Mouse (Mus musculus) erythroblast, embryonic 14.5 days (primary cell): ENCODE results near the gene Mettl8.

ENCODE experiments used
- GATA1 ChIP-seq: IDR thresholded peaks from 2 replicates; pipeline ENCODE4 v1.6.1; 2012; ENCODE audit warnings: low read length, inconsistent platforms, mixed read lengths
- TAL1 ChIP-seq: IDR thresholded peaks from 3 replicates; pipeline ENCODE4 v1.6.1; 2012; ENCODE audit warnings: low read length, inconsistent platforms, mixed read lengths

DNA sequence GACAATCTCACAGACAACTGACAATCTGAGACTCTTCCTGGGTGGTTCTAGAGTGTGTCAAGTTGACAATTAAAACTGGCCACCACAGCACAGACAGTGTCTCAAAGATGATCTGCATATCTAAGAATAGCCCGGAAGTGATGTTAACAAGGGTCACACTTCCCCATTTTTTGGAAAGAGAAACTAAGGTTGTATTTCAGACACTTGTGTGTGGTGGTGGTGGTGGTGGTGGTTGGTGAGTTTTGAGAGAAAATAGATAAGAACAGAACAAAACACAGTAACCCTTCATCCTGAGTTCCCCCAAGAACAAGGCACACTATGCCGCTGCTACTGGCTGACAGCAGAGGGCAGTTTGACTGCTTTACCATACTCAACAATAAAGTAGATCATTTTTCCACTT lies 90.6 kb downstream of the Mettl8 start:
- TF ChIP-seq GATA1: no peak
- no peak for TF ChIP-seq TAL1
